Mouse (Mus musculus) liver, embryonic 16.5 days (tissue): Measurements from ENCODE around the gene Lamc2. TPM values are rescaled to one million over a fixed set of nuclear protein-coding genes. Genes with fewer than 3 reads are reported as not detected.

Experiments
- ATAC-seq: fragments of 200-750 bp; cut with Nextera tagmentation; 2 replicates; pipeline ENCODE4 v1.8.0; 2017; ENCODE audit warnings: low read depth, mild to moderate bottlenecking, moderate number of reproducible peaks, moderate library complexity
- H3K27ac ChIP-seq: fragments of 300-500 bp; sonication (generic); 2 replicates; pipeline ENCODE4 v1.5.1; 2014; ENCODE audit warnings: mild to moderate bottlenecking, low read length
- H3K27me3 ChIP-seq: fragments of 300-500 bp; sonication (generic); 2 replicates; pipeline ENCODE4 v1.6.1; 2014; ENCODE audit warnings: low read depth, low read length, mixed read lengths; ENCODE audit not compliant: control insufficient read depth, insufficient read depth
- H3K36me3 ChIP-seq: fragments of 300-500 bp; sonication (generic); 2 replicates; pipeline ENCODE4 v1.6.1; 2014; ENCODE audit warnings: mild to moderate bottlenecking; ENCODE audit not compliant: control insufficient read depth, insufficient read depth
- H3K4me1 ChIP-seq: fragments of 300-500 bp; sonication (generic); 2 replicates; pipeline ENCODE4 v1.6.1; 2014; ENCODE audit warnings: low read depth, low read length, mixed read lengths; ENCODE audit not compliant: control insufficient read depth
- H3K4me2 ChIP-seq: fragments of 300-500 bp; sonication (generic); 2 replicates; pipeline ENCODE4 v1.6.1; 2014; ENCODE audit warnings: low read depth, low read length, mixed read lengths
- H3K4me3 ChIP-seq: fragments of 300-500 bp; sonication (generic); 2 replicates; pipeline ENCODE4 v1.5.1; 2014; ENCODE audit warnings: low read depth, mild to moderate bottlenecking, low read length
- H3K9ac ChIP-seq: fragments of 300-500 bp; sonication (generic); 2 replicates; pipeline ENCODE4 v1.6.1; 2014; ENCODE audit warnings: low read depth, low read length
- H3K9me3 ChIP-seq: fragments of 300-500 bp; sonication (generic); replicated peaks from 2 replicates; pipeline ENCODE4 v1.6.1; 2016; ENCODE audit warnings: low read length; ENCODE audit not compliant: control insufficient read depth
- WGBS: fragments of 180-500 bp; shearing (Covaris S2); extraction: QIAGEN DNeasy Blood & Tissue Kit; methylation state at CpG from one replicate; pipeline ENCODE4 v1.1.7; 2014; ENCODE audit not compliant: insufficient replicate concordance; 5-methylcytosine and 5-hydroxymethylcytosine counted together
- polyA plus RNA-seq: library from polyadenylated mRNA; unstranded; fragments of >200 nt; fragmentation: Nextera tagmentation; extraction: Ambion mirVana; gene quantifications from 2 replicates; pipeline ENCODE4 v1.2.1, GENCODE M21; 2015

Gene Lamc2
- polyA plus RNA-seq, 1 experiment from 2014 or later, result 0.39 TPM

GRCm38 (mm10) chr1:153073441-153073840 is 112.8 kb downstream of the Lamc2 start:
- Histone ChIP-seq H3K27me3 (peaks cover 32% of the 10 kb centered on the region), H3K9me3 (no peaks in the 10 kb centered on the region), H3K36me3 (no peaks in the 10 kb centered on the region), H3K27ac (no peak overlapping the region), H3K4me2 (no peak overlapping the region), H3K4me1 (no peaks in the 10 kb centered on the region), H3K9ac (no peak overlapping the region), H3K4me3 (no peak overlapping the region)
- no peak for ATAC-seq
- 18% methylated on average over 9 of the region's 9 CpGs for WGBS

Other genes starting within 250 kb of the Lamc2 start
- gene Nmnat2, start 231.5 kb downstream of the Lamc2 start, polyA plus RNA-seq, result 0.09 TPM in 1 of 2 replicates, not detected in the other
- gene Lamc1, start 146.3 kb upstream of the Lamc2 start, polyA plus RNA-seq, result 7.7 and 8.9 TPM in 2 replicates
- gene Shcbp1l, start 238.7 kb upstream of the Lamc2 start, polyA plus RNA-seq, result 0.32 and 0.33 TPM in 2 replicates